Mouse (Mus musculus) lung, postnatal 10 days (tissue): ENCODE results near the gene Fundc1.
"Not testable (repeated sequence)": the region's sequence is repeated elsewhere in the genome, so short reads cannot be mapped to it uniquely, and the experiment has no call there.

Experiments used
- DNase-seq: peaks from one replicate; pipeline ENCODE4 v3.0.0; 2021

Fundc1 gene

GRCm38 (mm10) chrX:17571621-17572459 lies at the start of gene Fundc1:
Gene Fundc1 (minus strand): TSS chrX:17572325.
- DNase-seq, result peak; percentile 98

GRCm38 (mm10) chrX:17611253-17611652 lies 39.1 kb upstream of the Fundc1 start:
- no peak for DNase-seq

GRCm38 (mm10) chrX:17608763-17609162 lies 36.6 kb upstream of the Fundc1 start:
- DNase-seq, result no peak

GRCm38 (mm10) chrX:17607668-17608067 lies 35.5 kb upstream of the Fundc1 start:
- no peak for DNase-seq

GRCm38 (mm10) chrX:17593331-17593730 lies 21.2 kb upstream of the Fundc1 start:
- DNase-seq, result no peak

- peak; percentile 47 for DNase-seq
Observed at GRCm38 (mm10) chrX:17590745-17591144, 18.6 kb upstream of the Fundc1 start.

- DNase-seq, result peak; percentile 10
Observed at GRCm38 (mm10) chrX:17571271-17571620, 879 bp downstream of the Fundc1 start.

GRCm38 (mm10) chrX:17568670-17569069 lies 3.5 kb downstream of the Fundc1 start:
- DNase-seq, result no peak

- no peak for DNase-seq
Observed at GRCm38 (mm10) chrX:17565743-17566142, 6.4 kb downstream of the Fundc1 start.

GRCm38 (mm10) chrX:17564732-17565131 lies 7.4 kb downstream of the Fundc1 start:
- no peak for DNase-seq

- DNase-seq, result no peak
Observed at GRCm38 (mm10) chrX:17558746-17559145, 13.4 kb downstream of the Fundc1 start.

GRCm38 (mm10) chrX:17554488-17554887 lies 17.6 kb downstream of the Fundc1 start:
- DNase-seq, result no peak

- DNase-seq, result not testable (repeated sequence)
Observed at GRCm38 (mm10) chrX:17551586-17551985, 20.5 kb downstream of the Fundc1 start.

GRCm38 (mm10) chrX:17547143-17547806 lies 24.9 kb downstream of the Fundc1 start:
- peak; percentile 60 for DNase-seq

GRCm38 (mm10) chrX:17544860-17545492 lies 27.1 kb downstream of the Fundc1 start:
- peak; percentile 58 for DNase-seq

- DNase-seq, result no peak
Observed at GRCm38 (mm10) chrX:17537701-17538100, 34.4 kb downstream of the Fundc1 start.

GRCm38 (mm10) chrX:17527008-17527407 lies 45.1 kb downstream of the Fundc1 start:
- peak; percentile 34 for DNase-seq

- no peak for DNase-seq
Observed at GRCm38 (mm10) chrX:17521221-17521716, 50.9 kb downstream of the Fundc1 start.

GRCm38 (mm10) chrX:17520086-17520485 lies 52.0 kb downstream of the Fundc1 start:
- peak; percentile 4 for DNase-seq

GRCm38 (mm10) chrX:17514012-17514411 lies 58.1 kb downstream of the Fundc1 start:
- no peak for DNase-seq

- DNase-seq, result no peak
Observed at GRCm38 (mm10) chrX:17512021-17512602, 60.0 kb downstream of the Fundc1 start.
